Mouse (Mus musculus) T-cell, adult 66 days (primary cell): ENCODE data around the gene Rhox4b. TPM values are rescaled to one million over a fixed set of nuclear protein-coding genes. Genes with fewer than 3 reads are reported as not detected.

Experiments
- total RNA-seq, 2 experiments: library from RNA; stranded (reverse); gene quantifications; 3 replicates in 1 of 2; 4 replicates in 1 of 2; pipeline ENCODE4 v1.2.4; 2023

Rhox4b gene
- total RNA-seq = not detected

DNA sequence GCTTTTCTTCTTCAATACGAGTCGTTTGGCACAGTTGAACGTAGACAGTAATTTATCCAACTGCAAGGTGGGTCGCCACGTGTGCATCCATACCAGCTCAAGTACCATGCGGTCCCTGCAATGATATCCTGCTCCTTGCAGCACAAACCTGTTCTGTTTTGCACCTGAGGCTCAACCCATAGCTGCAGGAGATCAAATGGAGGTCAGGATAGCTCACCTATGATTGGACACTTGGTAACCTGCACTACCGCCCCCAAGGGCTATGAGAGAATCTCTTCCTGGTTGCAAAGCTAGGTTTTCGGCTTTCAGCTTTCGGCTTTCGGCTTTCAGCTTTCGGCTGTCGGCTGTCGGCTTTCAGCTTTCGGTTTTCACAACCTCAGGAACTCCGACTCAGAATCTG is at the start of gene Rhox4b:
Rhox4b (plus strand) TSS at position 301 of the 400 bp plus-strand sequence.

GRCm38 (mm10) chrX:37390548-37390947 is 41.7 kb upstream of the Rhox4b start, which contains the start of gene Rhox4a2:
Gene Rhox4a2 (plus strand): TSS chrX:37390848.

DNA sequence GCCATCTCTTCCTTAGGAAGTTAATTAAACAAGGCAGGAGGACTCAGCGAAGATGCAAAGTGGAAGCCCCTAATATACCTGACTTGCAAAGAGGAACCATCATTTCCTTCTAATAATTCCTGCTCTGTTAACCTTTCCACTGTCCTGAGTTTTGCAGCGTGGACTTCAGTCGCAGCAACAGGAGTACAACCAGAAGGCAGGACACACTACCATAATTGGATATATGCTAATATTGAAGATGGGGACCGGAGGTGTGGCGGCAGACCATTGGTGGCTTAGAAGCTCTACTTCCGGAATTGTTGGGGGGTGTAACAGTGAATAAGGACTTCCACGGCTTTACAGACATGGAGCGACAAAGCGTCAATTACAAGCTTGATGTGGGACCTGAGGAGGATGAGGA is 20.5 kb upstream of the Rhox4b start, which contains the start of gene Rhox2b:
Rhox2b (plus strand) TSS at position 301 of the 400 bp plus-strand sequence.

DNA sequence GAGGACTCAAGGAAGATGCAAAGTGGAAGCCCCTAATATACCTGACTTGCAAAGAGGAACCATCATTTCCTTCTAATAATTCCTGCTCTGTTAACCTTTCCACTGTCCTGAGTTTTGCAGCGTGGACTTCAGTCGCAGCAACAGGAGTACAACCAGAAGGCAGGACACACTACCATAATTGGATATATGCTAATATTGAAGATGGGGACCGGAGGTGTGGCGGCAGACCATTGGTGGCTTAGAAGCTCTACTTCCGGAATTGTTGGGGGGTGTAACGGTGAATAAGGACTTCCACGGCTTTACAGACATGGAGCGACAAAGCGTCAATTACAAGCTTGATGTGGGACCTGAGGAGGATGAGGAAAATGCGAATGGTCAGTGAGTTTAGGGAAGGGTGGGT is 21.1 kb downstream of the Rhox4b start, which contains the start of gene Rhox2c:
Rhox2c (plus strand) TSS at position 301 of the 400 bp plus-strand sequence.

DNA sequence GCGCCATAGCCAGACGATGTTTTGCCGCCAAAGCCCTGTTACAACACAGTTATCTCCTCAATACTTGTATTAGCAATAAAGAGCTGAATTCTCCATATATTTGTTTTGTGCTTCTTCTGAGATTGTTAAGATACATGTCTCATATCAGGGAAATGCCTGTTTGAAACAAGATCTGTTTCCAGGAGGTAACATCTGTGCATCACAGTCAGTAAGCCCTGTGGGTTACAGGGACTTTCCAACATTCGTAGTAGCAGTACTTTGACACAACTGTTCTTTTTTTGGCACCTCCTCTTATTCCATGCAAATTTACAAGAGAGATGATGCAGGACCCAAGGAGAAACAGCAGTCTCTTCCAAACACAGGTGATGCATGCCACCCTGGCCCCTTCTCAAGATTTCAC is 26.0 kb downstream of the Rhox4b start, which contains the start of gene Rhox3c:
Rhox3c (plus strand) TSS at position 301 of the 400 bp plus-strand sequence.

GRCm38 (mm10) chrX:37480037-37480436 is 47.7 kb downstream of the Rhox4b start, which contains the start of gene Rhox4c:
Gene Rhox4c (plus strand): TSS chrX:37480337.

Other genes with a start within 250 kb of the Rhox4b start
- 100 to 1,000 TPM in 1 of 2 experiments, 10 to 100 TPM in 1; 83.6 to 118 TPM for gene Ndufa1, start 241.3 kb upstream of the Rhox4b start, total RNA-seq
- gene Rnf113a1, start 241.2 kb upstream of the Rhox4b start, total RNA-seq = 1 to 10 TPM; 3.0 to 3.5 TPM
- gene Gm9, start 221.5 kb upstream of the Rhox4b start, total RNA-seq = not detected
- gene Rhox1, start 210.2 kb upstream of the Rhox4b start, total RNA-seq = not detected
- gene Rhox2a, start 187.5 kb upstream of the Rhox4b start, total RNA-seq = not detected
- gene Rhox3a, start 182.6 kb upstream of the Rhox4b start, total RNA-seq = not detected
- not detected for gene Rhox4a, start 167.2 kb upstream of the Rhox4b start, total RNA-seq
- gene Rhox3a2, start 52.5 kb upstream of the Rhox4b start, total RNA-seq = not detected
- not detected for gene Rhox4a2, start 41.6 kb upstream of the Rhox4b start, total RNA-seq
- not detected for gene Rhox2b, start 20.4 kb upstream of the Rhox4b start, total RNA-seq
- not detected for gene Rhox2c, start 21.2 kb downstream of the Rhox4b start, total RNA-seq
- gene Rhox3c, start 26.1 kb downstream of the Rhox4b start, total RNA-seq = not detected
- not detected for gene Rhox4c, start 47.8 kb downstream of the Rhox4b start, total RNA-seq
- not detected for gene Rhox2d, start 60.9 kb downstream of the Rhox4b start, total RNA-seq
- not detected for gene Rhox4d, start 81.9 kb downstream of the Rhox4b start, total RNA-seq
- not detected for gene Rhox2e, start 98.0 kb downstream of the Rhox4b start, total RNA-seq
- not detected for gene Rhox3e, start 109.5 kb downstream of the Rhox4b start, total RNA-seq
- not detected for gene Rhox4e, start 124.9 kb downstream of the Rhox4b start, total RNA-seq
- not detected for gene Rhox2f, start 138.9 kb downstream of the Rhox4b start, total RNA-seq
- gene Rhox3f, start 148.5 kb downstream of the Rhox4b start, total RNA-seq = not detected
- not detected for gene Rhox4f, start 175.2 kb downstream of the Rhox4b start, total RNA-seq
- gene Rhox3g, start 196.1 kb downstream of the Rhox4b start, total RNA-seq = not detected
- not detected for gene Rhox2g, start 211.0 kb downstream of the Rhox4b start, total RNA-seq
- gene Rhox4g, start 218.8 kb downstream of the Rhox4b start, total RNA-seq = not detected
- not detected for gene Rhox3h, start 236.3 kb downstream of the Rhox4b start, total RNA-seq
- gene Rhox2h, start 240.8 kb downstream of the Rhox4b start, total RNA-seq = not detected